Mouse (Mus musculus) intestine, embryonic 15.5 days (tissue): ENCODE measurements around the gene Xpo6. TPM values are rescaled to one million over a fixed set of nuclear protein-coding genes. Genes with fewer than 3 reads are reported as not detected.

Experiments
- ATAC-seq: fragments of 200-750 bp; cut with Nextera tagmentation; 2 replicates; pipeline ENCODE4 v1.8.0; 2017; ENCODE audit warnings: moderate TSS enrichment, moderate library complexity
- H3K27ac ChIP-seq: fragments of 300-500 bp; sonication (generic); 2 replicates; pipeline ENCODE4 v1.5.1; 2015; ENCODE audit warnings: mild to moderate bottlenecking, inconsistent platforms
- H3K27me3 ChIP-seq: fragments of 300-500 bp; sonication (generic); replicated peaks from 2 replicates; pipeline ENCODE4 v1.6.1; 2015; ENCODE audit warnings: inconsistent platforms
- H3K36me3 ChIP-seq: fragments of 300-500 bp; sonication (generic); 2 replicates; pipeline ENCODE4 v1.6.1; 2015; ENCODE audit warnings: inconsistent platforms
- H3K4me1 ChIP-seq: fragments of 300-500 bp; sonication (generic); replicated peaks from 2 replicates; pipeline ENCODE4 v1.6.1; 2015; ENCODE audit warnings: inconsistent platforms
- H3K4me2 ChIP-seq: fragments of 300-500 bp; sonication (generic); replicated peaks from 2 replicates; pipeline ENCODE4 v1.6.1; 2015; ENCODE audit warnings: mild to moderate bottlenecking, inconsistent platforms
- H3K4me3 ChIP-seq: fragments of 300-500 bp; sonication (generic); replicated peaks from 2 replicates; pipeline ENCODE4 v1.5.1; 2015; ENCODE audit warnings: inconsistent platforms
- H3K9ac ChIP-seq: fragments of 300-500 bp; sonication (generic); 2 replicates; pipeline ENCODE4 v1.6.1; 2015; ENCODE audit warnings: inconsistent platforms
- H3K9me3 ChIP-seq: fragments of 300-500 bp; sonication (generic); 2 replicates; pipeline ENCODE4 v1.6.1; 2016; ENCODE audit warnings: inconsistent platforms
- WGBS: fragments of 180-500 bp; shearing (Covaris S2); methylation state at CpG from one replicate; pipeline ENCODE4 v1.1.7; 2015; 5-methylcytosine and 5-hydroxymethylcytosine counted together
- polyA plus RNA-seq: library from polyadenylated mRNA; unstranded; fragments of >200 nt; fragmentation: Nextera tagmentation; extraction: Ambion mirVana; gene quantifications from 2 replicates; pipeline ENCODE4 v1.2.1, GENCODE M21; 2015

The Xpo6 gene
- polyA plus RNA-seq, 1 experiment from 2014 or later, result 37.4 TPM

GRCm38 (mm10) chr7:126230357-126231148 is 30.3 kb upstream of the Xpo6 start:
- ATAC-seq, result no peak
- Histone ChIP-seq H3K9me3 (no peaks in the 10 kb centered on the region), H3K4me1 (no peaks in the 10 kb centered on the region), H3K4me2 (no peak overlapping the region), H3K9ac (no peak overlapping the region), H3K27me3 (no peaks in the 10 kb centered on the region), H3K4me3 (no peak overlapping the region), H3K36me3 (no peaks in the 10 kb centered on the region), H3K27ac (no peak overlapping the region)
- 50% methylated on average over 8 of the region's 8 CpGs for WGBS

DNA sequence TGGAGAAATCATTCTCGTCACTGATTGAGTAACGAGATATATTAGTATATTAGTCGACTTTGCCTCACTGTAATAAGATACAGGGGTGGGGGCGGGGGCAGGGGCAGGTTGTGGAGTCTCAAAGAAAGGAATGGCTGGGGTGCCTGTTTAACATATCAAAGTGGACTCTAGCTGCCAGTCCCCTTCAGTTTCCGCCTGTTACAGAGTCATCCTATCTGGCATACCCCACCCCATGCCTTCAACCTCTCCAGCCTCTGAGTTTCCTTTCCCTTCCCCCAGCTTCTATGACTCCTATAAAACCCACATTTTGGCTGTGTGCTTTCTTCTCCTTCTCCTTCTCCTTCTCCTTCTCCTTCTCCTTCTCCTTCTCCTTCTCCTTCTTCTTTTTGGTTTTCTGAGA is 25.8 kb upstream of the Xpo6 start:
- no peak overlapping the region for H3K27ac ChIP-seq
- H3K4me2 ChIP-seq, result no peak overlapping the region
- no peaks in the 10 kb centered on the region for H3K9me3 ChIP-seq
- 35% methylated on average over 5 of the region's 5 CpGs for WGBS
- H3K9ac ChIP-seq, result no peak overlapping the region
- no peaks in the 10 kb centered on the region for H3K27me3 ChIP-seq
- H3K36me3 ChIP-seq, result no peaks in the 10 kb centered on the region
- H3K4me3 ChIP-seq, result no peak overlapping the region
- no peak for ATAC-seq
- no peaks in the 10 kb centered on the region for H3K4me1 ChIP-seq

GRCm38 (mm10) chr7:126222753-126223152 is 22.5 kb upstream of the Xpo6 start:
- H3K4me1 ChIP-seq, result no peaks in the 10 kb centered on the region
- no peak overlapping the region for H3K27ac ChIP-seq
- 55% methylated on average over 3 of the region's 3 CpGs for WGBS
- H3K9me3 ChIP-seq, result no peaks in the 10 kb centered on the region
- no peak overlapping the region for H3K4me3 ChIP-seq
- ATAC-seq, result no peak
- H3K9ac ChIP-seq, result no peak overlapping the region
- no peaks in the 10 kb centered on the region for H3K27me3 ChIP-seq
- H3K36me3 ChIP-seq, result no peaks in the 10 kb centered on the region
- H3K4me2 ChIP-seq, result no peak overlapping the region

GRCm38 (mm10) chr7:126220611-126221010 is 20.3 kb upstream of the Xpo6 start:
- H3K27ac ChIP-seq, result no peak overlapping the region
- 22% methylated on average over 1 of the region's 1 CpGs for WGBS

DNA sequence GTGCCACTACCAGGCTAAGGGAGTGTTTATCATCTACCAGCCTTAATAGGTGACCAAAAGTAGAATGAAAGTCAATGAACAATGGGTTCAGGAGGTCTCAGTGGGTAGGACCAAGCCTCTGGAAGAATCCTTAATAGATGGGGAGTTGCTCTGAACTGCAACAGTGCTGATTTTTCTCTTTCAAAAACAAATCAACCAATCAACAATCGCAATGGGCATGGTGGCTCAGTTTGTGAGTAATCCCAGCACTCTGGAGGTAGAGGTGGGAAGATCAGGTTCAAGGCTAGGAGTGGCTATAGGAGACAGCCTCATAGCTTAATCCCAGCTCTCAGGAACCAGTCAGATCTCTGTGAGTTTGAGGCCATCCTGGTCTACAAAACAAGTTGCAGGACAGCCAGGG is 18.0 kb upstream of the Xpo6 start:
- Histone ChIP-seq H3K9me3 (no peaks in the 10 kb centered on the region), H3K4me3 (no peak overlapping the region), H3K27me3 (no peaks in the 10 kb centered on the region), H3K9ac (no peak overlapping the region), H3K4me2 (no peak overlapping the region), H3K27ac (no peak overlapping the region), H3K4me1 (no peaks in the 10 kb centered on the region), H3K36me3 (no peaks in the 10 kb centered on the region)
- 83% methylated on average over 1 of the region's 1 CpGs for WGBS
- no peak for ATAC-seq

More at GRCm38 (mm10) chr7:126220611-126221010, 20.3 kb upstream of the Xpo6 start:
- H3K36me3 ChIP-seq, result no peaks in the 10 kb centered on the region
- no peak overlapping the region for H3K4me2 ChIP-seq
- ATAC-seq, result no peak
- H3K4me1 ChIP-seq, result no peaks in the 10 kb centered on the region
- H3K27me3 ChIP-seq, result no peaks in the 10 kb centered on the region
- no peaks in the 10 kb centered on the region for H3K9me3 ChIP-seq
- no peak overlapping the region for H3K4me3 ChIP-seq
- H3K9ac ChIP-seq, result no peak overlapping the region

DNA sequence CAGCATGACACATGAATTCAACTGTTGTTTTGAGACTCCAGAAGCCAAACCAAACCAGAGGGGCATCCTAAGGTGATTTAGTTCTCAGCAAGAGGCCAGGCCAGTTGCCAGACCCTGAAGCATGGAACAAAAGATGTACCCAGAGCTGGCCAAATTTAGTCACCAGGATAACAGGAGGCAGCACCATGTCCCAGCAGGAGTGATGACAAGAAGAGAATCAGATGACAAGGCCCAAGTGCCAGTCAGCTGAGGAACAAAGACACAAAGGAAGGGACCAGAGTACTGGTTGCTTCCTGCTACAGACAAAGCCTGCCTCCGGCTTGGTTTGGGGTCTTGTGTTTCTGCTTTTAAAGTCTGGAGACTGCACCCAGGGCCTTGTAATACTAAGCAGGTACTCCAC is 16.6 kb upstream of the Xpo6 start:
- H3K4me2 ChIP-seq, result no peak overlapping the region
- no peak overlapping the region for H3K4me3 ChIP-seq
- H3K9me3 ChIP-seq, result no peaks in the 10 kb centered on the region
- no peaks in the 10 kb centered on the region for H3K27me3 ChIP-seq
- H3K9ac ChIP-seq, result no peak overlapping the region
- no peaks in the 10 kb centered on the region for H3K36me3 ChIP-seq
- 67% methylated on average over 1 of the region's 1 CpGs for WGBS
- no peak for ATAC-seq
- no peak overlapping the region for H3K27ac ChIP-seq
- H3K4me1 ChIP-seq, result no peaks in the 10 kb centered on the region

GRCm38 (mm10) chr7:126210856-126211255 is 10.6 kb upstream of the Xpo6 start:
- no peaks in the 10 kb centered on the region for H3K4me1 ChIP-seq
- no peak overlapping the region for H3K4me2 ChIP-seq
- no peaks in the 10 kb centered on the region for H3K9me3 ChIP-seq
- no peaks in the 10 kb centered on the region for H3K27me3 ChIP-seq
- WGBS, result 90% methylated on average over 5 of the region's 5 CpGs
- no peak overlapping the region for H3K4me3 ChIP-seq
- no peak overlapping the region for H3K27ac ChIP-seq
- no peak overlapping the region for H3K9ac ChIP-seq
- no peaks in the 10 kb centered on the region for H3K36me3 ChIP-seq
- ATAC-seq, result no peak

DNA sequence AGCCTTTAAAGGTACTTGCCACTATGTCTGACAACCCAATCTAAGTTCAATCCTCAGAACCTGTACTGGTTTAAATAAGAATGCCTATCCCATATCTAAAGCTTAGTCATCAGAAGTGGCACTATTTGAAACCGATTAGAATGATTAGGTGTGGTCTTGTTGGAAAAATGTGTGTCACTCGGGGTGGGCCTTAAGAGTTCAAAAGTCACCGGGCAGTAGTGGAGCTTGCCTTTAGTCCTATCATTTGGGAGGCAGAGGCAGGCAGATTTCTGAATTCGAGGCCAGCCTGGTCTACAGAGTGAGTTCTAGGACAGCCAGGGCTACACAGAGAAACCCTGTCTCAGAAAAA is 670 bp upstream of the Xpo6 start:
- no peaks in the 10 kb centered on the region for H3K36me3 ChIP-seq
- H3K4me2 ChIP-seq, result peak overlapping the region; percentile 81
- no peaks in the 10 kb centered on the region for H3K9me3 ChIP-seq
- H3K27ac ChIP-seq, result no peak overlapping the region
- no peaks in the 10 kb centered on the region for H3K27me3 ChIP-seq
- no peak overlapping the region for H3K9ac ChIP-seq
- H3K4me1 ChIP-seq, result no peaks in the 10 kb centered on the region
- 93% methylated on average over 4 of the region's 4 CpGs for WGBS
- ATAC-seq, result no peak
- peak overlapping the region; percentile 96 for H3K4me3 ChIP-seq

DNA sequence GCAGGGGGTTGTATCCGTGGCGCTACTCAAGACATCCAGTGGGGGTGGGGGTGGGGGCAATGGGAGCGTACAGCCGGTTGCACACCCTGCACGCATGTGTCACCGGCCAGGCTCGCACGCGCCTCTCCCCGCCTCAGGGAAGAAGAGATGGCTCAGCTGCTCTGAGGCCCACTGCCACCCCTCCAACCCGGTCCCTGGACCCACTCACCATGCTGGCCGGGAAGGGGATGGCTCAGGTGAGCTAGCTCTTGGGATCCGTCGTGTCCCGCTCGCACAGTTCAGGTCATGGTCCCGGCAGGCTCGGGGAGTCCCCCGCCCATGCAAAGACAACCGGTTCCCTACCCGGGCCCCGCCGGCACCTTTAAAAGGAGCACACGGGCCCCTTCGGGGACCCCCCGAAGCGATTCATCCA is 604 bp downstream of the Xpo6 start:
- H3K4me2 ChIP-seq, result peak overlapping the region; percentile 81
- 0% methylated on average over 27 of the region's 27 CpGs for WGBS
- H3K9ac ChIP-seq, result peak overlapping the region; percentile 94
- ATAC-seq, result peak; percentile 71
- peak overlapping the region; percentile 96 for H3K4me3 ChIP-seq
- no peaks in the 10 kb centered on the region for H3K4me1 ChIP-seq
- no peaks in the 10 kb centered on the region for H3K9me3 ChIP-seq
- H3K27ac ChIP-seq, result peak overlapping the region; percentile 86
- H3K27me3 ChIP-seq, result no peaks in the 10 kb centered on the region
- H3K36me3 ChIP-seq, result no peaks in the 10 kb centered on the region

DNA sequence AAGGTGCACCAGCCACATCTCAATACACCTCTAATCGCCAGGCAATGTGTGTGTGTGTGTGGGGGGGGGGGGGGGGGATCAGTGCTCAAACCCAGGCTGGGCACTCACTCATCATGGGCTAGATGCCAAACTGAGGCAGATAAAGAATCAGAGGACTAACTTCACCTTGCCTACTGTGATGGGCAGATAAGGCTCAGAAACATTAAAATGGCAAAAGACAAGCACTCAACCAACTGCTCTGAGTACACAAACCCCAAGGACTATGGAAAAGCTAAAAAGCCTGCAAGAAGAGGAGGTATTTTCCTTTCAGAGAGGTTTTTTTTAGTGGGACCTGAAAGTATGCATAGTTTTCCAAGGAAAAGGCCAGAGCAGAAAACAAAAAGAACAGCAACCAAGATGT is 1.4 kb downstream of the Xpo6 start:
- Histone ChIP-seq H3K4me1 (no peaks in the 10 kb centered on the region), H3K9ac (peak overlapping the region; percentile 94), H3K4me2 (peak overlapping the region; percentile 81), H3K4me3 (peak overlapping the region; percentile 96), H3K9me3 (no peaks in the 10 kb centered on the region), H3K27ac (no peak overlapping the region), H3K27me3 (no peaks in the 10 kb centered on the region), H3K36me3 (no peaks in the 10 kb centered on the region)
- WGBS, result 22% methylated on average over 1 of the region's 1 CpGs
- no peak for ATAC-seq

DNA sequence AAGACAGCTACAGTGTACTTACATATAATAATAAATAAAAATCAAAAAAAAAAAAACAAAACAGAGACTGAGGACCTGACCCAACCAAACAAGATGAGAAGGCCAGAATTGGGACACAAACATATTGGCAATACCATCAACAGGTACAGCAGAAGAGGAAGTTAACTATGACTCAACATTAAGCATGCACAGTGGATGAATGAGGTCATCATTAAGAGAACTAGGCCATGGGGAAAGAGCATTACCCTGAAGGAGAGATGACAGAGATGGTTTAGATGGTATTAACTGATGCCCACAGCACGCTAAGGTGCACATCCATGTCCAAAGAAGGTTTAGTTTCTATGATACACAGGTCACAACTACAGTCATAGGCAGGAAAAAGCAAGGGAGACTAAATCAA is 6.1 kb downstream of the Xpo6 start:
- H3K9ac ChIP-seq, result no peak overlapping the region
- H3K36me3 ChIP-seq, result no peaks in the 10 kb centered on the region
- no peak overlapping the region for H3K27ac ChIP-seq
- H3K4me3 ChIP-seq, result no peak overlapping the region
- H3K4me1 ChIP-seq, result no peaks in the 10 kb centered on the region
- ATAC-seq, result no peak
- WGBS, result 97% methylated on average over 1 of the region's 1 CpGs
- no peaks in the 10 kb centered on the region for H3K9me3 ChIP-seq
- H3K27me3 ChIP-seq, result no peaks in the 10 kb centered on the region
- no peak overlapping the region for H3K4me2 ChIP-seq

GRCm38 (mm10) chr7:126191471-126191870 is 8.8 kb downstream of the Xpo6 start:
- no peak overlapping the region for H3K9ac ChIP-seq
- ATAC-seq, result no peak
- 97% methylated on average over 1 of the region's 1 CpGs for WGBS

GRCm38 (mm10) chr7:126189517-126189916 is 10.8 kb downstream of the Xpo6 start:
- H3K27ac ChIP-seq, result no peak overlapping the region
- 0 out of 2 replicates have a peak, but pooled peaks cover 4% of the 10 kb centered on the region for H3K4me1 ChIP-seq
- ATAC-seq, result no peak
- no peak overlapping the region for H3K9ac ChIP-seq
- H3K4me3 ChIP-seq, result no peak overlapping the region
- H3K9me3 ChIP-seq, result no peaks in the 10 kb centered on the region
- H3K36me3 ChIP-seq, result no peaks in the 10 kb centered on the region
- H3K4me2 ChIP-seq, result no peak overlapping the region
- 89% methylated on average over 1 of the region's 1 CpGs for WGBS
- H3K27me3 ChIP-seq, result no peaks in the 10 kb centered on the region

More at GRCm38 (mm10) chr7:126191471-126191870, 8.8 kb downstream of the Xpo6 start:
- Histone ChIP-seq H3K4me2 (no peak overlapping the region), H3K27ac (no peak overlapping the region), H3K4me3 (no peak overlapping the region), H3K9me3 (no peaks in the 10 kb centered on the region), H3K27me3 (no peaks in the 10 kb centered on the region), H3K4me1 (no peaks in the 10 kb centered on the region), H3K36me3 (no peaks in the 10 kb centered on the region)
